Mouse (Mus musculus): ENCODE results near the gene Adam19.

The Adam19 gene

GRCm38 (mm10) chr11:46097062-46097461 lies 41.3 kb downstream of the Adam19 start:
- no peak for DNase-seq (ENCODE audit: low spot score)

GRCm38 (mm10) chr11:46102107-46102506 lies 46.3 kb downstream of the Adam19 start:
- no peak for DNase-seq (ENCODE audit: low spot score)

GRCm38 (mm10) chr11:46107046-46107445 lies 51.3 kb downstream of the Adam19 start:
- no peak for DNase-seq (ENCODE audit: low spot score)

GRCm38 (mm10) chr11:46109206-46109605 lies 53.4 kb downstream of the Adam19 start:
- no peak for DNase-seq (ENCODE audit: low spot score)

GRCm38 (mm10) chr11:46110156-46110944 lies 54.6 kb downstream of the Adam19 start:
- DNase-seq (ENCODE audit: low spot score): no peak

- DNase-seq (ENCODE audit: low spot score): no peak
These were observed 55.1 kb downstream of the Adam19 start for GRCm38 (mm10) chr11:46110945-46111287.

- DNase-seq (ENCODE audit: low spot score): no peak
These were observed 57.4 kb downstream of the Adam19 start for GRCm38 (mm10) chr11:46113211-46113610.

- DNase-seq (ENCODE audit: low spot score): no peak
These were observed 58.4 kb downstream of the Adam19 start for GRCm38 (mm10) chr11:46114221-46114620.

- DNase-seq (ENCODE audit: low spot score): no peak
These were observed 59.2 kb downstream of the Adam19 start for GRCm38 (mm10) chr11:46115011-46115410.

- DNase-seq (ENCODE audit: low spot score): no peak
These were observed 59.8 kb downstream of the Adam19 start for GRCm38 (mm10) chr11:46115411-46116173.

GRCm38 (mm10) chr11:46116510-46116909 lies 60.7 kb downstream of the Adam19 start:
- no peak for DNase-seq (ENCODE audit: low spot score)

- no peak for DNase-seq (ENCODE audit: low spot score)
These were observed 63.8 kb downstream of the Adam19 start for GRCm38 (mm10) chr11:46119624-46120023.

- no peak for DNase-seq (ENCODE audit: low spot score)
These were observed 64.3 kb downstream of the Adam19 start for GRCm38 (mm10) chr11:46120084-46120483.

GRCm38 (mm10) chr11:46121666-46122065 lies 65.9 kb downstream of the Adam19 start:
- DNase-seq (ENCODE audit: low spot score): no peak

- DNase-seq (ENCODE audit: low spot score): no peak
These were observed 67.1 kb downstream of the Adam19 start for GRCm38 (mm10) chr11:46122875-46123274.

GRCm38 (mm10) chr11:46123328-46123866 lies 67.6 kb downstream of the Adam19 start:
- DNase-seq (ENCODE audit: low spot score): no peak

GRCm38 (mm10) chr11:46125093-46125834 lies 69.5 kb downstream of the Adam19 start:
- DNase-seq (ENCODE audit: low spot score): no peak

GRCm38 (mm10) chr11:46125835-46126229 lies 70.0 kb downstream of the Adam19 start:
- no peak for DNase-seq (ENCODE audit: low spot score)

- DNase-seq (ENCODE audit: low spot score): no peak
These were observed 70.5 kb downstream of the Adam19 start for GRCm38 (mm10) chr11:46126317-46126716.

GRCm38 (mm10) chr11:46126827-46127410 lies 71.1 kb downstream of the Adam19 start:
- DNase-seq (ENCODE audit: low spot score): no peak

GRCm38 (mm10) chr11:46127621-46128547 lies 72.1 kb downstream of the Adam19 start:
- DNase-seq (ENCODE audit: low spot score): no peak
